Mouse (Mus musculus): ENCODE results near the gene H2afx. TPM values are rescaled to one million over a fixed set of nuclear protein-coding genes. Genes with fewer than 3 reads are reported as not detected.

The H2afx gene
- polyA plus RNA-seq, 1 experiment from 2014 or later, result 128 TPM

GRCm38 (mm10) chr9:44342173-44342572, 7.7 kb downstream of the H2afx start:
- H3K4me3 ChIP-seq (replicated peaks; ENCODE audit: low read depth, low read length), result no peak overlapping the region
- peaks cover 11% of the 10 kb centered on the region for H3K4me1 ChIP-seq (ENCODE audit: control insufficient read depth, insufficient read depth, low read length)
- H3K36me3 ChIP-seq (ENCODE audit: control insufficient read depth, insufficient read depth, low read length), result peaks cover 26% of the 10 kb centered on the region
- H3K27me3 ChIP-seq (ENCODE audit: control insufficient read depth, insufficient read depth, low read length), result no peaks in the 10 kb centered on the region
- H3K4me2 ChIP-seq (ENCODE audit: low read length), result no peak overlapping the region
- H3K9ac ChIP-seq (replicated peaks; ENCODE audit: low read length), result no peak overlapping the region
- WGBS, result 82% methylated on average over 3 of the region's 3 CpGs
- H3K27ac ChIP-seq (replicated peaks; ENCODE audit: low read depth, low read length), result no peak overlapping the region
- DNase-seq, result no peak
- no peaks in the 10 kb centered on the region for H3K9me3 ChIP-seq (ENCODE audit: control insufficient read depth, low read length)
- no peak for ATAC-seq (ENCODE audit: low FRiP score, low TSS enrichment)

GRCm38 (mm10) chr9:44342605-44343004, 8.1 kb downstream of the H2afx start:
- Histone ChIP-seq H3K27me3 (ENCODE audit: control insufficient read depth, insufficient read depth, low read length) (no peaks in the 10 kb centered on the region), H3K27ac (replicated peaks; ENCODE audit: low read depth, low read length) (no peak overlapping the region), H3K4me2 (ENCODE audit: low read length) (no peak overlapping the region), H3K36me3 (ENCODE audit: control insufficient read depth, insufficient read depth, low read length) (peaks cover 29% of the 10 kb centered on the region), H3K4me1 (ENCODE audit: control insufficient read depth, insufficient read depth, low read length) (peaks cover 7% of the 10 kb centered on the region), H3K9ac (replicated peaks; ENCODE audit: low read length) (no peak overlapping the region), H3K4me3 (replicated peaks; ENCODE audit: low read depth, low read length) (no peak overlapping the region), H3K9me3 (ENCODE audit: control insufficient read depth, low read length) (no peaks in the 10 kb centered on the region)
- WGBS, result 85% methylated on average over 1 of the region's 1 CpGs
- ATAC-seq (ENCODE audit: low FRiP score, low TSS enrichment), result no peak
- no peak for DNase-seq

- Histone ChIP-seq H3K36me3 (ENCODE audit: control insufficient read depth, insufficient read depth, low read length) (peaks cover 33% of the 10 kb centered on the region), H3K4me2 (ENCODE audit: low read length) (peak overlapping the region; percentile 77), H3K27me3 (ENCODE audit: control insufficient read depth, insufficient read depth, low read length) (no peaks in the 10 kb centered on the region), H3K4me3 (replicated peaks; ENCODE audit: low read depth, low read length) (peak overlapping the region; percentile 72), H3K9ac (replicated peaks; ENCODE audit: low read length) (peak overlapping the region; percentile 69), H3K4me1 (ENCODE audit: control insufficient read depth, insufficient read depth, low read length) (peaks cover 6% of the 10 kb centered on the region), H3K9me3 (ENCODE audit: control insufficient read depth, low read length) (no peaks in the 10 kb centered on the region), H3K27ac (replicated peaks; ENCODE audit: low read depth, low read length) (peak overlapping the region; percentile 96)
- no peak for ATAC-seq (ENCODE audit: low FRiP score, low TSS enrichment)
- no peak for DNase-seq
- 9% methylated on average over 6 of the region's 6 CpGs for WGBS
These were observed 8.8 kb downstream of the H2afx start for GRCm38 (mm10) chr9:44343290-44343689.

- 0% methylated on average over 39 of the region's 39 CpGs for WGBS
- peak within 1 kb of the TSS; percentile 96 for H3K27ac ChIP-seq (replicated peaks; ENCODE audit: low read depth, low read length)
- DNase-seq (peak; percentile 94), ATAC-seq (ENCODE audit: low FRiP score, low TSS enrichment) (peak; percentile 96)
- H3K9ac ChIP-seq (replicated peaks; ENCODE audit: low read length), result peak within 1 kb of the TSS; percentile 69
- H3K9me3 ChIP-seq (ENCODE audit: control insufficient read depth, low read length), result no peaks in the 10 kb centered on the region
- no peaks in the 10 kb centered on the region for H3K27me3 ChIP-seq (ENCODE audit: control insufficient read depth, insufficient read depth, low read length)
- peak within 1 kb of the TSS; percentile 72 for H3K4me3 ChIP-seq (replicated peaks; ENCODE audit: low read depth, low read length)
- peak within 1 kb of the TSS; percentile 77 for H3K4me2 ChIP-seq (ENCODE audit: low read length)
- H3K36me3 ChIP-seq (ENCODE audit: control insufficient read depth, insufficient read depth, low read length), result peaks cover 39% of the 10 kb centered on the region
- peaks cover 6% of the 10 kb centered on the region for H3K4me1 ChIP-seq (ENCODE audit: control insufficient read depth, insufficient read depth, low read length)
These were observed 9.4 kb downstream of the H2afx start, which contains the start of gene Hmbs for GRCm38 (mm10) chr9:44343781-44344421. Gene Hmbs (minus strand): TSS chr9:44344228.

GRCm38 (mm10) chr9:44345570-44346433, 11.3 kb downstream of the H2afx start:
- Histone ChIP-seq H3K4me3 (replicated peaks; ENCODE audit: low read depth, low read length) (no peak overlapping the region), H3K4me2 (ENCODE audit: low read length) (no peak overlapping the region), H3K27ac (replicated peaks; ENCODE audit: low read depth, low read length) (no peak overlapping the region), H3K9me3 (ENCODE audit: control insufficient read depth, low read length) (no peaks in the 10 kb centered on the region), H3K4me1 (ENCODE audit: control insufficient read depth, insufficient read depth, low read length) (peaks cover 6% of the 10 kb centered on the region), H3K9ac (replicated peaks; ENCODE audit: low read length) (no peak overlapping the region), H3K27me3 (ENCODE audit: control insufficient read depth, insufficient read depth, low read length) (no peaks in the 10 kb centered on the region), H3K36me3 (ENCODE audit: control insufficient read depth, insufficient read depth, low read length) (peaks cover 55% of the 10 kb centered on the region)
- WGBS, result 91% methylated on average over 6 of the region's 6 CpGs
- ATAC-seq (ENCODE audit: low FRiP score, low TSS enrichment) (no peak), DNase-seq (no peak)

GRCm38 (mm10) chr9:44347166-44347565, 12.7 kb downstream of the H2afx start:
- ATAC-seq (ENCODE audit: low FRiP score, low TSS enrichment) (no peak), DNase-seq (no peak)
- no peak overlapping the region for H3K4me2 ChIP-seq (ENCODE audit: low read length)
- H3K4me3 ChIP-seq (replicated peaks; ENCODE audit: low read depth, low read length), result no peak overlapping the region
- WGBS, result 93% methylated on average over 9 of the region's 9 CpGs
- H3K27ac ChIP-seq (replicated peaks; ENCODE audit: low read depth, low read length), result no peak overlapping the region
- H3K9ac ChIP-seq (replicated peaks; ENCODE audit: low read length), result no peak overlapping the region
- no peaks in the 10 kb centered on the region for H3K9me3 ChIP-seq (ENCODE audit: control insufficient read depth, low read length)
- no peaks in the 10 kb centered on the region for H3K27me3 ChIP-seq (ENCODE audit: control insufficient read depth, insufficient read depth, low read length)
- peaks cover 6% of the 10 kb centered on the region for H3K4me1 ChIP-seq (ENCODE audit: control insufficient read depth, insufficient read depth, low read length)
- peaks cover 66% of the 10 kb centered on the region for H3K36me3 ChIP-seq (ENCODE audit: control insufficient read depth, insufficient read depth, low read length)

GRCm38 (mm10) chr9:44347621-44348020, 13.1 kb downstream of the H2afx start:
- Histone ChIP-seq H3K9ac (replicated peaks; ENCODE audit: low read length) (no peak overlapping the region), H3K4me1 (ENCODE audit: control insufficient read depth, insufficient read depth, low read length) (peaks cover 6% of the 10 kb centered on the region), H3K4me2 (ENCODE audit: low read length) (no peak overlapping the region), H3K4me3 (replicated peaks; ENCODE audit: low read depth, low read length) (no peak overlapping the region), H3K27me3 (ENCODE audit: control insufficient read depth, insufficient read depth, low read length) (no peaks in the 10 kb centered on the region), H3K36me3 (ENCODE audit: control insufficient read depth, insufficient read depth, low read length) (peaks cover 71% of the 10 kb centered on the region), H3K27ac (replicated peaks; ENCODE audit: low read depth, low read length) (no peak overlapping the region), H3K9me3 (ENCODE audit: control insufficient read depth, low read length) (no peaks in the 10 kb centered on the region)
- DNase-seq, result no peak
- no peak for ATAC-seq (ENCODE audit: low FRiP score, low TSS enrichment)
- 92% methylated on average over 4 of the region's 4 CpGs for WGBS

GRCm38 (mm10) chr9:44348546-44348945, 14.1 kb downstream of the H2afx start:
- Histone ChIP-seq H3K4me1 (ENCODE audit: control insufficient read depth, insufficient read depth, low read length) (no peaks in the 10 kb centered on the region), H3K9ac (replicated peaks; ENCODE audit: low read length) (no peak overlapping the region), H3K9me3 (ENCODE audit: control insufficient read depth, low read length) (no peaks in the 10 kb centered on the region), H3K36me3 (ENCODE audit: control insufficient read depth, insufficient read depth, low read length) (peaks cover 80% of the 10 kb centered on the region), H3K4me2 (ENCODE audit: low read length) (no peak overlapping the region), H3K27ac (replicated peaks; ENCODE audit: low read depth, low read length) (no peak overlapping the region), H3K4me3 (replicated peaks; ENCODE audit: low read depth, low read length) (no peak overlapping the region), H3K27me3 (ENCODE audit: control insufficient read depth, insufficient read depth, low read length) (no peaks in the 10 kb centered on the region)
- no peak for ATAC-seq (ENCODE audit: low FRiP score, low TSS enrichment)
- DNase-seq, result no peak
- over 99% methylated on average over 4 of the region's 4 CpGs for WGBS

Measured in midbrain, embryonic 14.5 days (tissue).